Mouse (Mus musculus): ENCODE measurements at regions not wholly inside any gene's neighbourhood (a gene's known extent, or its start where the extent isn't known, plus 50 kb on each side); places are given as distances from the start of the nearest gene placed in this dataset.

- Histone ChIP-seq H3K4me2 (no peak overlapping the region), H3K27ac (no peak overlapping the region), H3K27me3 (no peaks in the 10 kb centered on the region), H3K36me3 (no peaks in the 10 kb centered on the region), H3K9me3 (0 out of 2 replicates have a peak, but pooled peaks cover 4% of the 10 kb centered on the region), H3K4me1 (replicated peaks) (peaks cover 7% of the 10 kb centered on the region; the same call in 1 of the 2 replicates), H3K4me3 (replicated peaks) (no peak overlapping the region), H3K9ac (replicated peaks) (no peak overlapping the region)
- 90% methylated on average over 2 of the region's 2 CpGs for WGBS
- no peak for ATAC-seq (ENCODE audit: insufficient number of reproducible peaks, insufficient read depth, low FRiP score, low TSS enrichment, low read depth)
Observed at GRCm38 (mm10) chr12:70649691-70650090, 175.6 kb upstream of the Frmd6 start.

- 83% methylated on average over 4 of the region's 4 CpGs for WGBS
- no peak overlapping the region for H3K27ac ChIP-seq
- H3K36me3 ChIP-seq, result no peaks in the 10 kb centered on the region
- H3K27me3 ChIP-seq, result no peaks in the 10 kb centered on the region
- ATAC-seq (ENCODE audit: insufficient number of reproducible peaks, insufficient read depth, low FRiP score, low TSS enrichment, low read depth), result no peak
- 0 out of 2 replicates have a peak, but pooled peaks cover 4% of the 10 kb centered on the region for H3K9me3 ChIP-seq
- H3K4me3 ChIP-seq (replicated peaks), result no peak overlapping the region
- no peak overlapping the region for H3K4me2 ChIP-seq
- H3K4me1 ChIP-seq (replicated peaks), result peaks cover 7% of the 10 kb centered on the region; the same call in 1 of the 2 replicates
- H3K9ac ChIP-seq (replicated peaks), result no peak overlapping the region
Observed at GRCm38 (mm10) chr12:70650470-70650869, 174.8 kb upstream of the Frmd6 start.

- H3K36me3 ChIP-seq, result no peaks in the 10 kb centered on the region
- H3K9me3 ChIP-seq, result 0 out of 2 replicates have a peak, but pooled peaks cover 4% of the 10 kb centered on the region
- H3K27me3 ChIP-seq, result no peaks in the 10 kb centered on the region
- no peak for ATAC-seq (ENCODE audit: insufficient number of reproducible peaks, insufficient read depth, low FRiP score, low TSS enrichment, low read depth)
- H3K9ac ChIP-seq (replicated peaks), result no peak overlapping the region
- 89% methylated on average over 3 of the region's 3 CpGs for WGBS
- no peak overlapping the region for H3K4me3 ChIP-seq (replicated peaks)
- H3K4me1 ChIP-seq (replicated peaks), result peaks cover 8% of the 10 kb centered on the region
- no peak overlapping the region for H3K4me2 ChIP-seq
- no peak overlapping the region for H3K27ac ChIP-seq
Observed at GRCm38 (mm10) chr12:70652751-70653150, 172.6 kb upstream of the Frmd6 start.

GRCm38 (mm10) chr12:70653971-70654370 is 171.3 kb upstream of the Frmd6 start:
- Histone ChIP-seq H3K27me3 (no peaks in the 10 kb centered on the region), H3K4me2 (no peak overlapping the region), H3K4me1 (replicated peaks) (peaks cover 8% of the 10 kb centered on the region), H3K27ac (no peak overlapping the region), H3K9ac (replicated peaks) (no peak overlapping the region), H3K9me3 (0 out of 2 replicates have a peak, but pooled peaks cover 4% of the 10 kb centered on the region), H3K36me3 (no peaks in the 10 kb centered on the region), H3K4me3 (replicated peaks) (no peak overlapping the region)
- ATAC-seq (ENCODE audit: insufficient number of reproducible peaks, insufficient read depth, low FRiP score, low TSS enrichment, low read depth), result no peak
- 88% methylated on average over 8 of the region's 8 CpGs for WGBS

GRCm38 (mm10) chr12:70654546-70654945 is 170.8 kb upstream of the Frmd6 start:
- H3K9me3 ChIP-seq, result 0 out of 2 replicates have a peak, but pooled peaks cover 4% of the 10 kb centered on the region
- no peak for ATAC-seq (ENCODE audit: insufficient number of reproducible peaks, insufficient read depth, low FRiP score, low TSS enrichment, low read depth)
- WGBS, result 77% methylated on average over 3 of the region's 3 CpGs

GRCm38 (mm10) chr12:70655411-70655811 is 169.9 kb upstream of the Frmd6 start:
- Histone ChIP-seq H3K27me3 (no peaks in the 10 kb centered on the region), H3K4me3 (replicated peaks) (no peak overlapping the region), H3K4me2 (no peak overlapping the region), H3K9ac (replicated peaks) (no peak overlapping the region), H3K4me1 (replicated peaks) (peaks cover 8% of the 10 kb centered on the region), H3K36me3 (no peaks in the 10 kb centered on the region), H3K27ac (no peak overlapping the region), H3K9me3 (0 out of 2 replicates have a peak, but pooled peaks cover 4% of the 10 kb centered on the region)
- 90% methylated on average over 2 of the region's 2 CpGs for WGBS
- ATAC-seq (ENCODE audit: insufficient number of reproducible peaks, insufficient read depth, low FRiP score, low TSS enrichment, low read depth), result no peak

More at GRCm38 (mm10) chr12:70654546-70654945, 170.8 kb upstream of the Frmd6 start:
- no peak overlapping the region for H3K4me2 ChIP-seq
- H3K27me3 ChIP-seq, result no peaks in the 10 kb centered on the region
- H3K27ac ChIP-seq, result no peak overlapping the region
- no peak overlapping the region for H3K9ac ChIP-seq (replicated peaks)
- no peaks in the 10 kb centered on the region for H3K36me3 ChIP-seq
- H3K4me3 ChIP-seq (replicated peaks), result no peak overlapping the region
- peaks cover 8% of the 10 kb centered on the region for H3K4me1 ChIP-seq (replicated peaks)

GRCm38 (mm10) chr12:70655900-70656544 is 169.3 kb upstream of the Frmd6 start:
- Histone ChIP-seq H3K4me2 (no peak overlapping the region), H3K9ac (replicated peaks) (no peak overlapping the region), H3K27me3 (no peaks in the 10 kb centered on the region), H3K4me1 (replicated peaks) (peaks cover 8% of the 10 kb centered on the region), H3K27ac (no peak overlapping the region), H3K36me3 (no peaks in the 10 kb centered on the region), H3K9me3 (0 out of 2 replicates have a peak, but pooled peaks cover 4% of the 10 kb centered on the region), H3K4me3 (replicated peaks) (no peak overlapping the region)
- WGBS, result 70% methylated on average over 8 of the region's 8 CpGs
- ATAC-seq (ENCODE audit: insufficient number of reproducible peaks, insufficient read depth, low FRiP score, low TSS enrichment, low read depth), result no peak

GRCm38 (mm10) chr12:70656805-70657492 is 168.4 kb upstream of the Frmd6 start:
- H3K4me3 ChIP-seq (replicated peaks), result no peak overlapping the region
- H3K4me2 ChIP-seq, result no peak overlapping the region
- peaks cover 8% of the 10 kb centered on the region for H3K4me1 ChIP-seq (replicated peaks)
- no peaks in the 10 kb centered on the region for H3K27me3 ChIP-seq
- no peak overlapping the region for H3K9ac ChIP-seq (replicated peaks)
- 0 out of 2 replicates have a peak, but pooled peaks cover 4% of the 10 kb centered on the region for H3K9me3 ChIP-seq
- no peak for ATAC-seq (ENCODE audit: insufficient number of reproducible peaks, insufficient read depth, low FRiP score, low TSS enrichment, low read depth)
- 51% methylated on average over 7 of the region's 7 CpGs for WGBS
- H3K27ac ChIP-seq, result no peak overlapping the region
- H3K36me3 ChIP-seq, result no peaks in the 10 kb centered on the region

- no peaks in the 10 kb centered on the region for H3K36me3 ChIP-seq
- H3K9me3 ChIP-seq, result 0 out of 2 replicates have a peak, but pooled peaks cover 4% of the 10 kb centered on the region
- no peak overlapping the region for H3K4me3 ChIP-seq (replicated peaks)
- no peak for ATAC-seq (ENCODE audit: insufficient number of reproducible peaks, insufficient read depth, low FRiP score, low TSS enrichment, low read depth)
- no peak overlapping the region for H3K27ac ChIP-seq
- 87% methylated on average over 3 of the region's 3 CpGs for WGBS
- H3K4me2 ChIP-seq, result no peak overlapping the region
- no peak overlapping the region for H3K9ac ChIP-seq (replicated peaks)
- H3K27me3 ChIP-seq, result no peaks in the 10 kb centered on the region
- H3K4me1 ChIP-seq (replicated peaks), result peaks cover 8% of the 10 kb centered on the region
Observed at GRCm38 (mm10) chr12:70657493-70657810, 167.9 kb upstream of the Frmd6 start.

GRCm38 (mm10) chr12:70658106-70658505 is 167.2 kb upstream of the Frmd6 start:
- Histone ChIP-seq H3K27me3 (no peaks in the 10 kb centered on the region), H3K27ac (no peak overlapping the region), H3K4me1 (replicated peaks) (peaks cover 8% of the 10 kb centered on the region), H3K4me2 (no peak overlapping the region), H3K9ac (replicated peaks) (no peak overlapping the region), H3K4me3 (replicated peaks) (no peak overlapping the region), H3K36me3 (no peaks in the 10 kb centered on the region), H3K9me3 (no peaks in the 10 kb centered on the region)
- 87% methylated on average over 5 of the region's 5 CpGs for WGBS
- ATAC-seq (ENCODE audit: insufficient number of reproducible peaks, insufficient read depth, low FRiP score, low TSS enrichment, low read depth), result no peak

- Histone ChIP-seq H3K4me1 (replicated peaks) (peaks cover 8% of the 10 kb centered on the region), H3K36me3 (no peaks in the 10 kb centered on the region), H3K4me3 (replicated peaks) (no peak overlapping the region), H3K27ac (no peak overlapping the region), H3K27me3 (no peaks in the 10 kb centered on the region), H3K9me3 (no peaks in the 10 kb centered on the region), H3K4me2 (no peak overlapping the region), H3K9ac (replicated peaks) (no peak overlapping the region)
- WGBS, result 83% methylated on average over 4 of the region's 4 CpGs
- no peak for ATAC-seq (ENCODE audit: insufficient number of reproducible peaks, insufficient read depth, low FRiP score, low TSS enrichment, low read depth)
Observed at GRCm38 (mm10) chr12:70660388-70660787, 164.9 kb upstream of the Frmd6 start.
